Mouse (Mus musculus): ENCODE measurements at regions not wholly inside any gene's neighbourhood (a gene's known extent, or its start where the extent isn't known, plus 50 kb on each side); places are given as distances from the start of the nearest gene placed in this dataset.

DNA sequence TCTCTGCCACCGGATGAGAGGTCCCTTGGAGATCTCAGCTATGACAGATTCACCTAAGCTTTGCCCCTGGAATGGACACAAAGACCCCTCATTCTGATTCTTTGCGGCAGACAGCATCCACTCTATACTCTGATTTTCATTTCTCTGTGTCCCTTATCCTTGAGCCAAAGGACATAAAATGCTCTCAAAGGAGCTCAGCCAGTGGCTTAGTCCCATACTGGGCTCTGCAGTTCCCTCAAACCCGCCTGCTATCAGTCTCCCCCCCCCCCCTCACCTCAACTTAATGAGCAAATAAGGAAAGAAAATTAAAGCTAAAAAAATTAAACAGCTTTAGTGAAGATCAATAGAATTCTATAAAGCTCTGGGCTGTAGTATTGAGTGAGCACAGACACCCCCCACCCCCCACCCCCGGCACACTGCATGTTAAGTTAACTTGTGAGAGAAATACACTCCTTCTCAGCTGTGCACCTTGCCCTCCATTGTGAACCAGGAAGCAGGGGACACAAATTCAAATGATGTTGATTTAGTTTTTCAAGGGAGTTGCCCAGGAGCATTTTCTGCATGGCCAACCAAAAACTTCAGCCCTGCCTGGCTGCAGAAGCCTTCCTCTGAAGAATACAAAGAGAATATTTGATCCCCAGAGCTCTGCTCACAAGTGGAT, 452.9 kb downstream of the Bnc2 start:
- no peak for DNase-seq (ENCODE audit: low spot score in 2 of 2)

- DNase-seq (ENCODE audit: low spot score in 2 of 2) = no peak
These were observed 452.2 kb downstream of the Bnc2 start for GRCm38 (mm10) chr4:84222805-84223335.

DNA sequence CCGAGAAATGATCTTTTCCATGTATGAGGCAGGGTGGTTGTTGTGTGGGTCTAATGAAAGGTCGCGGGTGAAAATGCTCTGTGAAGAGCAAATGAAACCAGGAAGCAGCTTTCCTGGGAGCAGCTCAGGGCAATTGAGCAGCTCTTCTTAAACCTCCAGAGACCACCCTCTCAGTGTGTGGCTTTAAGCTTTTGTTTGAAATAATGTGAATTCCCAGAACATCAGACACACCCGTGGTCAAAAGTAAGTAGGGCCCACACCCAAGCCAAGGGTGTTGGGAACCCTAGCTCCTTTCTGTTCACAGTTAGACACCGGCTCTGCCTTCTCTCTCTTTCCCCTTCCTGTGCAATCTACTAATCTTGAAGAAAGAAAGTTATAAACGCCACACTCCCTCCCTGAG, 450.5 kb downstream of the Bnc2 start:
- DNase-seq (ENCODE audit: low spot score in 2 of 2) = no peak
